19 mouse cellular contexts compared by ENCODE assay signal in the genomic region with DNA sequence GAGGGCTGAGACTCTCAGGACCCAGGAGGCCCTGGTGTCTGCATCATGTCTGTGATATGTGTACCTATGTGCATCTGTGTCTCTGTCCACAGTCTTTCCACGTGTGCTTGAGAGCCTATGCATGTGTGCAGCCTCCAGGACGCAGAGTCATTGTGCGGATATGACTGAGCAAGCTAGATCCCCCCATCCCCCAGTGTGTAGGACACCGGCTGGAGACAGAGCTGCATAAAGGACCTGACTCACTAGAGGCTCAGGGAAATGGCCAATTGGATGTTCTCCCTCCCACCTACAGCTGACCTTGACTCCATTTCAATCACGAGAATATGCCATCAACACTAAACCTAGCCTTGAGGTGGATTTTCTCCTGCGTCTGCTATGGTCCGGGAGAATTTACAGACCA. TPM values are rescaled to one million over a fixed set of nuclear protein-coding genes. Genes with fewer than 3 reads are reported as not detected.
DNase-seq lines count a peak whose midpoint lies in the region; ATAC-seq lines count a peak whose summit lies in the region.
"Had no signal": no experiment of that assay in that cellular context is flagged by ENCODE, and none has a peak within 500 bp of the region (broad histone marks: within the 10 kb centered on the region; RNA-seq: fewer than 3 reads in every experiment).

No protein-coding gene starts in this region.

- no peaks in the 10 kb centered on the region for H3K36me3 ChIP-seq in forebrain, embryonic 12.5 days (replicated peaks)
- no peaks in the 10 kb centered on the region for H3K36me3 ChIP-seq in forebrain, embryonic 11.5 days (ENCODE audit: control insufficient read depth, insufficient read depth, low read length)
- H3K36me3 ChIP-seq in hindbrain, embryonic 13.5 days, result no peaks in the 10 kb centered on the region
- no peaks in the 10 kb centered on the region for H3K36me3 ChIP-seq in hindbrain, embryonic 10.5 days
- no peaks in the 10 kb centered on the region for H3K36me3 ChIP-seq in midbrain, embryonic 15.5 days (replicated peaks)
- H3K36me3 ChIP-seq: embryonic facial prominence, embryonic 12.5 days; heart, embryonic 13.5 days; hindbrain, embryonic 12.5 days had no signal

- H3K27me3 ChIP-seq in forebrain, embryonic 12.5 days, result peaks cover 61% of the 10 kb centered on the region
- H3K27me3 ChIP-seq in forebrain, embryonic 11.5 days (ENCODE audit: control insufficient read depth, insufficient read depth, low read length), result peaks cover 2% of the 10 kb centered on the region
- H3K27me3 ChIP-seq in hindbrain, embryonic 13.5 days, result peaks cover 34% of the 10 kb centered on the region
- H3K27me3 ChIP-seq in hindbrain, embryonic 10.5 days (ENCODE audit: insufficient read depth, poor library complexity, severe bottlenecking), result peaks cover 66% of the 10 kb centered on the region
- H3K27me3 ChIP-seq in midbrain, embryonic 15.5 days (replicated peaks), result peaks cover 10% of the 10 kb centered on the region; the same call in 1 of the 2 replicates

- H3K9ac ChIP-seq in forebrain, embryonic 12.5 days, result no peak overlapping the region
- no peak overlapping the region for H3K9ac ChIP-seq in forebrain, embryonic 11.5 days (ENCODE audit: low read length)
- H3K9ac ChIP-seq in hindbrain, embryonic 13.5 days, result peak overlapping the region; percentile 10; the same call in 1 of the 2 replicates
- no peak overlapping the region for H3K9ac ChIP-seq in midbrain, embryonic 15.5 days
- H3K9ac ChIP-seq: embryonic facial prominence, embryonic 12.5 days; heart, embryonic 13.5 days; hindbrain, embryonic 12.5 days had no signal

- no peak overlapping the region for H3K4me2 ChIP-seq in forebrain, embryonic 12.5 days
- H3K4me2 ChIP-seq in forebrain, embryonic 11.5 days (ENCODE audit: low read depth, low read length, severe bottlenecking), result no peak overlapping the region
- no peak overlapping the region for H3K4me2 ChIP-seq in hindbrain, embryonic 13.5 days
- no peak overlapping the region for H3K4me2 ChIP-seq in midbrain, embryonic 15.5 days
- H3K4me2 ChIP-seq: embryonic facial prominence, embryonic 12.5 days; heart, embryonic 13.5 days; hindbrain, embryonic 12.5 days had no signal

- ATAC-seq in forebrain, embryonic 12.5 days (ENCODE audit: low FRiP score), result no peak
- no peak for ATAC-seq in forebrain, embryonic 11.5 days (replicated peaks; ENCODE audit: low FRiP score)
- ATAC-seq in hindbrain, embryonic 13.5 days (ENCODE audit: low FRiP score), result no peak
- ATAC-seq in midbrain, embryonic 15.5 days (replicated peaks), result peak; percentile 48; the same call in 1 of the 2 replicates
- ATAC-seq: intestine, embryonic 16.5 days had no signal

- WGBS in forebrain, embryonic 12.5 days, result 57% methylated on average over 7 of the region's 7 CpGs
- 66% methylated on average over 7 of the region's 7 CpGs for WGBS in forebrain, embryonic 11.5 days
- WGBS in hindbrain, embryonic 13.5 days, result 59% methylated on average over 7 of the region's 7 CpGs
- WGBS in hindbrain, embryonic 10.5 days, result 61% methylated on average over 7 of the region's 7 CpGs
- 47% methylated on average over 7 of the region's 7 CpGs for WGBS in midbrain, embryonic 15.5 days

- H3K9me3 ChIP-seq in forebrain, embryonic 12.5 days, result no peaks in the 10 kb centered on the region
- no peaks in the 10 kb centered on the region for H3K9me3 ChIP-seq in forebrain, embryonic 11.5 days (ENCODE audit: control insufficient read depth, low read length)
- H3K9me3 ChIP-seq in hindbrain, embryonic 13.5 days, result no peaks in the 10 kb centered on the region
- no peaks in the 10 kb centered on the region for H3K9me3 ChIP-seq in hindbrain, embryonic 10.5 days
- H3K9me3 ChIP-seq in midbrain, embryonic 15.5 days, result no peaks in the 10 kb centered on the region
- H3K9me3 ChIP-seq: embryonic facial prominence, embryonic 12.5 days; heart, embryonic 13.5 days; hindbrain, embryonic 12.5 days had no signal

- no peak for DNase-seq in forebrain, embryonic 11.5 days (ENCODE audit: low spot score)
- DNase-seq in hindbrain, embryonic 10.5 days (ENCODE audit: low spot score), result no peak
- peak; percentile 20 for DNase-seq in 3T3-L1 (ENCODE audit: low read depth, low spot score)
- no peak for DNase-seq in cerebellum, postnatal 14 days
- DNase-seq in cerebellum, postnatal 25 days, result no peak
- DNase-seq: adrenal gland, postnatal 10 days; cerebellum, adult 18-20 months; cerebellum, adult 9-11 months; gastrocnemius, postnatal 36 days; heart, adult 11 months; heart, postnatal 36 days had no signal

- peaks cover 44% of the 10 kb centered on the region for H3K4me1 ChIP-seq in forebrain, embryonic 12.5 days
- H3K4me1 ChIP-seq in forebrain, embryonic 11.5 days (replicated peaks; ENCODE audit: control insufficient read depth, insufficient read depth, low read length), result peaks cover 12% of the 10 kb centered on the region
- H3K4me1 ChIP-seq in hindbrain, embryonic 13.5 days (replicated peaks), result peaks cover 32% of the 10 kb centered on the region
- peaks cover 29% of the 10 kb centered on the region for H3K4me1 ChIP-seq in hindbrain, embryonic 10.5 days (replicated peaks)
- peaks cover 28% of the 10 kb centered on the region for H3K4me1 ChIP-seq in midbrain, embryonic 15.5 days
- H3K4me1 ChIP-seq: embryonic facial prominence, embryonic 12.5 days had no signal

- H3K4me3 ChIP-seq in forebrain, embryonic 12.5 days (replicated peaks), result no peak overlapping the region
- H3K4me3 ChIP-seq in forebrain, embryonic 11.5 days (ENCODE audit: low read depth, low read length), result no peak overlapping the region
- H3K4me3 ChIP-seq in hindbrain, embryonic 13.5 days, result no peak overlapping the region
- no peak overlapping the region for H3K4me3 ChIP-seq in hindbrain, embryonic 10.5 days
- H3K4me3 ChIP-seq in midbrain, embryonic 15.5 days, result no peak overlapping the region
- H3K4me3 ChIP-seq: embryonic facial prominence, embryonic 12.5 days; heart, embryonic 13.5 days; hindbrain, embryonic 12.5 days had no signal

- peak overlapping the region; percentile 46; the same call in 1 of the 2 replicates for H3K27ac ChIP-seq in forebrain, embryonic 12.5 days
- H3K27ac ChIP-seq in forebrain, embryonic 11.5 days (ENCODE audit: low read depth, low read length), result no peak overlapping the region
- H3K27ac ChIP-seq in hindbrain, embryonic 13.5 days, result 0 out of 2 replicates have a peak overlapping the region, but pooled peaks have one; percentile 15
- H3K27ac ChIP-seq in hindbrain, embryonic 10.5 days, result no peak overlapping the region
- H3K27ac ChIP-seq in midbrain, embryonic 15.5 days, result peak overlapping the region; percentile 43; the same call in 1 of the 2 replicates
- H3K27ac ChIP-seq: embryonic facial prominence, embryonic 12.5 days; heart, embryonic 13.5 days; hindbrain, embryonic 12.5 days had no signal

RNA-seq across cellular contexts. Expression of gene Ntsr1, which starts 27.7 kb away (rescaled TPM):
- 0.55 and 0.67 TPM in 2 replicates for polyA plus RNA-seq in forebrain, embryonic 12.5 days (2016; fragmentation: Nextera tagmentation; extraction: Ambion mirVana)
- polyA plus RNA-seq in forebrain, embryonic 11.5 days (2014; fragmentation: Nextera tagmentation; extraction: Ambion mirVana), result 0.15 and 0.21 TPM in 2 replicates
- polyA plus RNA-seq in hindbrain, embryonic 13.5 days (2015; fragmentation: Nextera tagmentation; extraction: Ambion mirVana), result 0.82 and 1.2 TPM in 2 replicates
- 0.31 and 0.39 TPM in 2 replicates for polyA plus RNA-seq in hindbrain, embryonic 10.5 days (2016; fragmentation: Nextera tagmentation; extraction: Ambion mirVana)
- 2.2 and 3.2 TPM in 2 replicates for polyA plus RNA-seq in midbrain, embryonic 15.5 days (2015; fragmentation: Nextera tagmentation; extraction: Ambion mirVana)
- polyA plus RNA-seq: C2C12 had no signal

RNA-seq across cellular contexts. Expression of gene Mrgbp, which starts 53.7 kb away (rescaled TPM):
- polyA plus RNA-seq in forebrain, embryonic 12.5 days (2016; fragmentation: Nextera tagmentation; extraction: Ambion mirVana), result 49.7 and 50.5 TPM in 2 replicates
- polyA plus RNA-seq in forebrain, embryonic 11.5 days (2014; fragmentation: Nextera tagmentation; extraction: Ambion mirVana), result 49.5 and 51.9 TPM in 2 replicates
- polyA plus RNA-seq in hindbrain, embryonic 13.5 days (2015; fragmentation: Nextera tagmentation; extraction: Ambion mirVana), result 42.2 and 44.8 TPM in 2 replicates
- polyA plus RNA-seq in hindbrain, embryonic 10.5 days (2016; fragmentation: Nextera tagmentation; extraction: Ambion mirVana), result 39.2 and 39.3 TPM in 2 replicates
- 46.4 and 49.1 TPM in 2 replicates for polyA plus RNA-seq in midbrain, embryonic 15.5 days (2015; fragmentation: Nextera tagmentation; extraction: Ambion mirVana)

Comparison
In these comparisons a context has a peak if more than half of its experiments do, and no peak if none do; other contexts are left out.
1. H3K27ac ChIP-seq: peak in forebrain, embryonic 12.5 days (single experiment), hindbrain, embryonic 13.5 days (single experiment) and midbrain, embryonic 15.5 days (single experiment); none in forebrain, embryonic 11.5 days (single experiment) and hindbrain, embryonic 10.5 days (single experiment).